Mouse (Mus musculus) cerebellum, adult 18-20 months (tissue): Measurements from ENCODE around the gene Styx.
A peak's percentile ranks its signal among the peaks of the same experiment; 100 is the strongest.

Experiments used
- DNase-seq, 2 experiments: peaks; one replicate each; pipeline ENCODE4 v3.0.0; 2021

Gene Styx

DNA sequence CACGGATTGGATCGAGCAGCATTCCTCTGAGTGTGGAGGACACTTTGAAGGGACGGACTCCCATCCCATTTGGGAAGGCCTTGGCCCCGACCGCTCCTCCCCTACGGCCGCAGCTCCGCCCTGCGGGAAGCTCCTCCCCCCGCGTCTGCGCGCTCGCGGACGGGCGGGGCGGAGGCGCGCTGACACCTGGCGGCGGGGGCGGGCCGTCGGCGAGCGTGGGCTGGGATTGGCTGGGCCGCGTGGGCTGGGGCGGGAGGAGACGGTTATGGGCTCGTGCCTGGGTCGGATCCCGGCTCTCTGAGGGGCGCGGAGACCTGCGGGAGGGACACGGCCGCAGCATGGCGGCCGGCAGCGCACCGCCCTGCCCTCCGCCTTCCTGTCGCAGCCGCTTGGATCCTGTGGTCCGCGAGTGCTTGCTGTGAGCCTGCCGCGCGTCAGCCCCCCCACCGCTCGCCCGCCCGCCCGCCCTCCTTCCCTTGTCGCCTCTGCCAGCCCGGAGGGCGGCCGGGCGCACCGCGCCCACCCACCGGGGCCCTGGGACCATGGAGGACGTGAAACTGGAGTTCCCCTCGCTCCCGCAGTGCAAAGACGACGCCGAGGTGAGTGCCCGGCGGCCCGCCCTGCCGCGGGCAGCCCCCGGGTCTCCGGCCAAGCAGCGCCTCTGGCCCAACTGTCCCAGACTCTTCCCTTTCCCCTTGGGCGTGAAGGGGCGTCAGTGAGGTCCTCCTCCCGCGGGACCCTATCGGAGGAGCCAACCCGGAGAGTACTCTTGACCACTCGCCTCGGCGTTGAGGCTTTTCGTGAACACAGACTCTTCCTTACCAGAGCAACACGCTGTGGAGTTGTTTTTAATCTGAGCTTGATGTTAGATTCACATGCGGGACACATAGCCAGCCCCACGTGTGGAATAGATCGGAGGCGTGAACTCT, at the start of gene Styx:
Gene Styx (plus strand): TSS at position 163 of the 929 bp plus-strand sequence.
- peak; percentile 95 to 98 for DNase-seq

DNA sequence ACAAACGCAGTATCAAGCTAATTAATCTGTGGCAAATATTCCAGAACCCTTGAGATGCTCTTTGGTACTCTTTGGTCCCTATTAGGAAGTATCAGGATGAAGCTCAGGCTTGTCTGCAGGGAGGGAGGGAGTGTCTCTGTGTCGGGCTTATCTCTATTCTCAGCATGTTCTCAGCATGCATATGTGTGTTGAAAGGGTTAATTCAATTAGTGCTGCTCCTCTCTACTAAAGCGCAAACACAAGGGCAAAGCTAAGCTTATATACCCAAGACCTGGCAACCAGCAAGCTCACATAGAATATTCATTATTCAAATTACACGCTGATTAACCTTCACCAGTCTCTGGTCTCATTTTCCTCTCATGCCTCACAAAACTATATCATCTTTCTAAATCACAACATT, 47.0 kb upstream of the Styx start:
- no peak for DNase-seq

DNA sequence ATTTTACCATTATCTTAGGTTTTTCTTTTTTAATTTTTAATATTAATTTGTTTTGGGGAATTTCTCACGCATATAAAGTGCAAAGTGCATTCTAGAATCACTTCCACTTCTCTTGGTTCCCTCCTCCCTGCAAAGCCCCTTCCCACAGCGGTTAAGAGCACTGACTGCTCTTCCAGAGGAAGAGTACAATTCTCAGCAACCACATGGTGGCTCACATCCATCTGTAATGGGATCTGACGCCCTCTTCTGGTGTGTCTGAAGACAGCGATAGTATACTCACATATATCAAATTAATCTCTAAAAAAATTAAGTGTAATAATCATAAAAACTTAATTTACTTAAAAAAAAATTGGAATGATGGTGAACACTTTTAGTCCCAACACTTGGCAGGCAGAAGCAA, 46.5 kb upstream of the Styx start:
- no peak for DNase-seq

DNA sequence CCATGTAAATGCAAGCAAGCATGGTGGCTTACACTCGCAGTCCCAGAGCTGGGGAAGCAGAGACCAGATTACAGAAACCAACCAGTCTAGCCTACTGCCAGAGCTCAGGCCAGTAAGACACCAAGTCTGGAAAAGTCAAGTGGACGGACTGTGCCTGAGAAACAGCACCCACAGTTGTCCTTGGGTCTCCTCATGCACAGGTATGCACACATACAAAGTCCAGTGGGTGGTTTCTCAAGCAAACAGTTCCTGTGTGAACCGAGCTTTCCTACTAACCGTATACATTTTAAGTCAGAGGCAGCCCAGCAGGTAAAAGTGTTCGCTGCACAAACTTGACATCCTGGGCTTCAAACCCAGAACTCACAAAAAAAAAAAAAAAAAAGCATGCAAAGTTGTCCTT, 45.0 kb upstream of the Styx start:
- DNase-seq: no peak

DNA sequence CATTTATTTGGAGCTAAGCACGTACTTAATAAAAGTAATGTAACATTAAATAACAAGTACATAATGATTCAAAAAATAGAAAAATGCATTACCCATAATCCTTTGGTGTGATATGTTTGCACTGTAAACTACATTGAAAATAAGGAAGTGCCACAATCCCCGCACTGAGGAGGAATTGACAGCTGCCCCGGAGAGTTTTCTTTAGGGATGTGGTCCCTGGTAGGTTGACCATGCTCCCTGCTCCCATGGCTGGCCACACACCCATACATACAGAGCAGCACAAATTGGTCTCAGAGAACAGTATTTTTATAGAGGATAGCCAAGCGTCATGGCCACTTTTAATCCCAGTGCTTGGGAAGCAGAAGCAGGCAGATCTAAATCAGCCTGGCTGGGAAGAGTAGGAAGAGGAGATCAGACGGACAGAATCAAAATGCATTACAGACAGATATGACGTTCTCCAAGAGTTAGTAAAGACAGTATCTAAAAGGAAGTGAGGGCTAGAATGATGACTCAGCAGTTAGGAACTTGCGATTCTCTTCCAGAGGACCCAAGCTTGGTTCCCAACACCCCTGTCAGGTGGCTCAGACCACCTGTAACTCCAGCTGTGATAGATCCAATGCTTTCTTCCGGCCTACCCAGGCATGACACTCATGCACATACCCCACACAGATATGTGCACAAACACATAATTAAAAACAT, 43.1 kb upstream of the Styx start:
- no peak for DNase-seq

DNA sequence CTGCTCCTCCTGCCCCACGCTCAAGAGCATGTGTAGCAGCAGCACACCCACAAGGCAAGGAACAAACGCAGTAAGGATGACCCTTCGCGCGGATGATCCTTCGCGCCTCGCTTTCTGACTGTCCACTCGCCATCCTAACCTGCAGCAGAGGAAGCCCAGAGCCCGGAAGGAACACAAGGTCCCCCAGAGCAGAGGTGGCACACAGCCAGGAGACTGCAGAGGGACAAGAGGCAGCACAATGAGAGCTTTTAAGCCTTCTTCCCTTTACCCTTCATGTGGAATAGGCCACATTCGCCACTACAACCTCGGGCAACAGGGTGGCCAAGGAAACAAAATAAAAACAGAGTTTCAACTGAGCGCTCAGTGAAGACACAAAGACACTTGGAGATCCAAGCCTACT, 41.2 kb upstream of the Styx start:
- DNase-seq: peak; percentile 53 to 55

DNA sequence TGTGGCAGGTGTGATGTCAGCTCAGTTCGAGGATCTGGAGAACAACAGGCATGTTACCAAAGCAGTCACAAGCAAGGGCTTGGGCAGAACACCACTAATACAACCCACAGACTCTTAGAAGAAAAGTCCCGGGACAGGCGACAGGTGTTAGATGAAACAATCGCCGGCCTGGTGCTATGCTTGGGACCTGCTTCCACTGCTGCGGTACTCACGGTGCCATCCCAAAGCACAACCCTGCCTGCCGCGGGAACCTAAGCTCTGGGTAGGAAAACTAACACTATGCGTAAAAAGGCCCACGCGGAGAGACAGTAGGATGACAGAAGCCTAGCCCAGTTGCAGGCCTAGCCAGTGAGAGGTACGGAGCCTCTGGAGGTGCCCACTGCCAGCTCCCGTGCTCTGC, 40.8 kb upstream of the Styx start:
- no peak for DNase-seq

DNA sequence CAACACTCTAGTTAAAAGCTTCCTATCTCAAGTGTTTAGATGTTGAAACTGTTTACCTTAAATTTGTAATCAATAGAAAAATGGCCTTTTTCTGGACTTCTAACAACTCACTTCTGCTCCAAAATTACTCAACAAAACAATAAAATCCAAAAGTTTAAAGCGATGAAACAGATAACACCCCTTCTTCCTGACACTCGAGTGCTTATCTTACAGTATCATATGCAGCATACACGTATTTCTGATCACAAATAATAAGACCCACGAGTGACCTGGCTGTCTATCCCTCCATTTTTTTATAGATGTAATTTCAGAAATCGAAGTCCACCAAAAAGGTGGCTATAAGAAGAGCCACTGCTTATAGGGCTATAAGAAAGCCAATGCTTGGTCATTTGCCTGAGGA, 34.0 kb upstream of the Styx start:
- no peak for DNase-seq

DNA sequence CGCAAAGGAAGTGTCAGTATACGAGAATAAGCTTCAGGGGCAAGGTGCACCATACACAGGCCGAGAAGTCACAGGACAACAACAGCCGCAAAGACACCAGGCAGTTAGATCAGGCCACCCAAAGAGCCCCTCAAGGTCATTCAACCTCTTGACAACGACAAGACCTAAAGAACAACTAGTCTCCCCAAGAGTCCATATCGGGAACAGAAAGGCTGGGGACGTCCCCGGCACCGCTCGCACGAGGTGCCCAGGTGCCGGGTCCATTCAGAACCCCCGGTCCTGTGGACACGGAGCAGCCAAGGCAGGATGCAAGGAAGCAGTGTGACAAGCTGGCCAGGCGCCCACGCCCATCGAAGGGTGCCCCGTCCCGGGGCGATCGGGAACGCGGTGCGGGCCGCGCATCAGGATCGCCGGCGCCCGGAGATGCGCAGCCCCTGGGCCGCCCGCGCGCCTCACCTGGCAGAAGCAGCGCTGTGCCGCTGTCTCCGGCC, 32.9 kb upstream of the Styx start:
- DNase-seq: peak in 1 of 2 experiments; percentile 50

DNA sequence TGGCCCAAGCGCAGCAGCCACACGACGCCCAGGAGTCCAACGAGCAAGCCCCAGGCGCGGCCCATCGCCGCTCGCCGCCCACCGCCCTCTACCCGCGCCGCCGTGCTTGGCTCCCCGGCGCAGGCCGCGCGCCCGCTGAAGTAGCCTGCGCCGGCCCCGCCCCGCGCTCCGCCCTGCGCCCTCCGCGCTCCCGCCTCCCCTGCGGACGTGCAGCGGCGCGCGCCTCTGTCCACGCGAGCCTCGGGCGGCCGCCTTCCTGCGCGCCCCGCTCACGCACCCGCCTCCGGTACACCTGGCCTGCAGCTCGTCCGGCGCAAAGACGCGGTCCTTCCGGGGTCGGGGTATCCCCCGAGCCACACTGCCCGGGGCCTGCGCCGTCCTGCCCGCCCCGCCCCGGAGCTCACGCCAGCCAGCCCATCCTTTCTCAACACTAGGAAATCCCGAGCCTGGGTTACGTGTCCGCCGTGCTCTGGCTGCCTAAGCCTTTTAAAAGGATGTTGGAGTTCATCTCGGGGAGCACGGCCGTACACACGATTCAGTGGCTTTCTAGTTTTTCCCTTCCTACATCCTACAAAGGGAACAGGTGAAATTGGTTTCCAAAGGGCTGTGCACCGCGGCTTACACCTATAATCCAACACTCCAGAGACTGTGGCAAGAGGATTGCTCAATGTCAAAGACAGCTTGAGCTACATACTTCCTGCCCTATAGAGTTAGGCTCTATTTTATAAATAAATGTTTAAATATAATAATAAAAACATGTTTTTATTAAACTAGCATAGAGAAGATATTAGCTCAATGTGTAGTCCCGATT, 32.3 kb upstream of the Styx start, which contains the start of gene Ero1l:
Gene Ero1l (minus strand): TSS at position 346 of the 811 bp plus-strand sequence.
- DNase-seq: peak; percentile 85 to 93

DNA sequence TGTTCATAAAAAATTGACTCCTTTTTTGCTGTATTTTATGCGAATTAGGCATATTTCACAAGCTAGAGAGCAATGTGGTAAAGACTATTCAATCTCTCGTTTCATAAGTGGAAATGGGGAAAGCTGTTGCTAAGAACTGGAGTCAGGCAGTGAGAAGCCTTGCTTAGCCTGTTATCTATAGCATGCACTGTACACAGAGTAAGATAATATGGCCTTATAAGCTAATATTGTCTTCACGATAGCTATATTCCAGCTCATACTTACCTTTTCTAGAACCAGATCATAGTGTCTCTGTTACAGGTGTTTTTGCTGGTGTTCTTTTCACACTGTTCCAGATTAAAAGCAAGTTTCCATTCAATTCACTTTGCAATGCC, 31.7 kb upstream of the Styx start:
- no peak for DNase-seq

DNA sequence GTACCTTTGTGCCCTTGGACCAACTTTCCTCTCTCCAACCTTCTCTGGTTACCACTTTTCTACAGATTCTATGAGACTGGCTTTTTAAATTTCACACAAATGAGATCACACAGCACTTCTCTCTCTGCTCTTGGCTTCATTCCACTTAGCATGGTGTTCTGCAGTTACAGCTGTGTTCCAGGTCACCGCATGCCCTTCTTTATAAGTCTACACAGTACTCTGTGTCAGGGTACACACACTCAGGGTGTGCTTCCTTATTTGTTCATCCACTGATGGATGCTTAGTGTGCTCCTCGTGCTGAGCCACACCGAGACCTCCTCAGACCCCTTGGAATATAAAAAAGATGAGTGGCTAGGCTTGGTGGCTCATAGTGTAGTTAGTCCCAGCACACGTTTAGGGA, 30.8 kb upstream of the Styx start:
- no peak for DNase-seq

DNA sequence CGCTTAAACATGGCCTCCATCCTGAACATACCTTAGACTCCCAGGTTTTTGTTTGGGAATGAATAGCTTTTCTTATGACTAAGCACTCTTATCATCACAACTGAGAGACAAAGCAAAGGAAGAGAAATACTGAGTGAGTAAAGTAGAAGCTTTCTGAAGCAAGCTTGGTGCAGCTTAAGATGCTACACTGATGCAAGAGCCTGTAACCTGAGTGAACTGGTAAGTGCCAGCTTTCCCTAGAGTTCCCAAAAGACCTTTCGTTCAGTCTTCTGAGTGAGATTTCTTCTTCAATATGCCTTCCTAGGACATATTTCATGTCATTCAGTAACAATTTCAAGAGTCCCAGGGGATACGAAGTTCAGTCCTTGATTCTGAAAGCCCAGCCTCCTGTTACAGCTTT, 29.8 kb upstream of the Styx start:
- DNase-seq: no peak

DNA sequence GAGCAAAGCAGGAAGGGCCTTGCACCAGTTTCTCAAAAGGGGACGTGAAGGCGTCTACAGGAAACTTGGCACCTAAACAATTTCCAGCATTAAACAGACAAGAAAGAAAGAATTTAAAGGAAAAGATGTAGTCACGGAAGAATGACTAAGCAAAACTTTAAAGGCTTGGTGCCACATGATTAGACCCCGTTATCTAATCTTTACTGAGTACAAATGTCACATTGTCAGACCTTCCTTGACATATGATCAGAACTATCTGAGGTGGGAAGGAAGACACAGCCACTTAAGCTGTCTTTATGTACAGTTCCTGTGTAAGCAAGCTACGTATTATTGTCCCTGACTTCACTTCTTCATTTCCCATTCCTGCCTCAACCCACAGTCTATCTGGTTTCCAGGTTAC, 29.3 kb upstream of the Styx start:
- no peak for DNase-seq

DNA sequence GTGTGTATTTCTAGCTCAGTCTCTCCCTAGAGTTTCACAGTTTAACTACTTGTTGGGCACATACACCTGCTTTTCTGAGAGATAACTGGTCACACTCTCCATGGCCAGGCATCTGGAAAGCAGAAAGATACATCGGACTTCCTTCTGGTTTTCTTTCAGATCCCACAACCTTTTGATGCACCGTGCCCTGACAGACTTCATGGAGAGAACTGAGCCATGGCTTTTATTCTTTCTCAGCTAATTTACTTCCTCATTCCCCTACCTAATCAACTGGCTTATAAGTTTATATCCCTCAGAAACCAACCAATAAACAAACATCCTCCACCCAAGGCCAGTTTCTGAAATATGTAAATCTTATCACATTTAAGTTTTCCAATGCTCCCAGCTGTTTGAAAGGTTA, 28.4 kb upstream of the Styx start:
- no peak for DNase-seq

DNA sequence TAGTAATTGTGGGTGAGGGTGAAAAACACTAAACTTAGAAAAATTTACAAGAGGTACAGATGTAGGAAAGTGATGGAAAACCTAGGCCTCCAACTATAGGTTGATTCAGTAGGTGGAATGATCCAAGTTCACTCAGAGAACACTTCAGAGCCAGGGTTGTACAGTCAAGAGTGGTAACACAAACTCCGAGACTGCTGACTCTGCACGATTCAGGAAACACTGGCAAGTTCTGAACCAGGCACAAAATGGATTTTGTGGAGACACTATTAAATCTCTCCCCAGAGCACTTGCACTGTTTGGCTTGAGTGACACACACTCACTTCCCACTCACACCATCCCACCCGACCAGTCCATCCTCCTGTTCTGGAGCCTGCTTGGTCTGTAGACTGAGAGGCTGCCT, 27.6 kb upstream of the Styx start:
- no peak for DNase-seq

DNA sequence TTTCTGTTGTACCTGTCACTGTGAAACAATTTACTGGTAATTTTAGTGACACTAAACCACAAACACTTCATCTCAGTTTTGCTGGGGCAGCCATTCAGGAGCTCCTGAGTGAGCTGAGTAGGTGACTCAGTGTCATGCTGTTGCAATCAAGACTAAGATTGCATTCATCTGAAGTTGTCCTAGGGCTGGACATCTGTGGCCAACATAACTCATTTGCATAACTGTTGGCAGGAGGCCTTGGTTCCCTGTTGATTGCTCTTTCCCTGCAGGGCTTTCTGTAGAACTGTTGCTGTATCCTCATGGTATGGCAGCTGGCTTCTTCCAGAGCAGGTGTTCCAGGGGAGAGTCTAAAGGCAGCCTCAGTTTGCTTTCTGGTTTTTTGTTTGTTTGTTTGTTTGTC, 25.4 kb upstream of the Styx start:
- DNase-seq: no peak

DNA sequence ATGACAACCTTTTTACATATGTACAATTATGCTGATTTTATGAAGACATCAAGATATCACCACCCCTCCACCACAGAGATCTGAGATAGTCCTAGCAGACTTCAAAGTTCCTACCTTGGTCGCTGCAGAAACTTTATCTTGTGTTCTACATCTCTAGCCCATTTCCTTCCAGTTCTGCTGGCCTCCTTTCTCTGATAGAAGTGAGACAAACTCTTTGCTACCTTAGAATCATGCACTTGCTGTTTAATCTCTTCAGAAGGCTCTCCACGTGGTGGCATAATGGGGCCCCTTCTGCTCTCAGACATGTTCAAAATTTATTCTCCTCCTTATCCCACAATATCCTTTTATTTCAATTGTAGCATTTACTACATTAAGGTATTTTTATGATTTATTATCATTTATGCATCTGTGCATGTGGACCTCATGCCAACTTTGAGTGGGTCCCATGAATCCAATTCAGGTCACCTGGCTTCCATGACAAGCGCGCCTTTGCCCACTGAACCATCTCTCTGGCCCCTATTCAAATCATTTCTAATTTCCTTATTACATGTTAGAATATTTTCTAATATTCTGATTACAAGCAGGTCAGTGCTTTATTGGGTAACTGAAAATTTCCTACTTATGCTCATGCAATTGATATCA, 22.7 kb upstream of the Styx start:
- no peak for DNase-seq

DNA sequence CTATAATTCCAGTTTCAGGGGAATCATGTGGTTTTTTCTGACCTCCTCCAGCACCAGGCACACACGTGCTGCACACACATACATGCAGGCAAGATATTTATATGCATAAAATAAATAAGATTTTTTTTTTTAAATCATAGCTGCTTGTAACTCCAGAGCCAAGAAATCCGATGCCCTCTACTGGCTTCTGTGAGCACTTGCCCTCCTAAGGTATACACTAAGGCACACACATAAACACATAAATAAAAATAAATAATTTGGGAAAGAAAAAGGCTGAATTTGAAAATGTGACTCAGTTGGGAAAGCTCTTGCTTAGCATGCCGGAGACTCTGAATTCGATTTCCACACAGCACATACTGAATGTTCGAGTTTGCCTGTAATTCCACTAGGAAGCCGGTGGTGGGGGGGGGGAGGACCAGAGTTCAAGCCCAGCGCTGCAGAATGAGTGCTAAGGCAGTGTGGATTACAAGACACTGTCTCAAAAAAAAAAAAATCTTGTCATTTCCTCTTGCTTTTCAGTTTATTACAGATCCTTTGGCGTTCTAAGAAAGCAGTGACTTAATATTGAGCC, 21.8 kb upstream of the Styx start:
- no peak for DNase-seq

DNA sequence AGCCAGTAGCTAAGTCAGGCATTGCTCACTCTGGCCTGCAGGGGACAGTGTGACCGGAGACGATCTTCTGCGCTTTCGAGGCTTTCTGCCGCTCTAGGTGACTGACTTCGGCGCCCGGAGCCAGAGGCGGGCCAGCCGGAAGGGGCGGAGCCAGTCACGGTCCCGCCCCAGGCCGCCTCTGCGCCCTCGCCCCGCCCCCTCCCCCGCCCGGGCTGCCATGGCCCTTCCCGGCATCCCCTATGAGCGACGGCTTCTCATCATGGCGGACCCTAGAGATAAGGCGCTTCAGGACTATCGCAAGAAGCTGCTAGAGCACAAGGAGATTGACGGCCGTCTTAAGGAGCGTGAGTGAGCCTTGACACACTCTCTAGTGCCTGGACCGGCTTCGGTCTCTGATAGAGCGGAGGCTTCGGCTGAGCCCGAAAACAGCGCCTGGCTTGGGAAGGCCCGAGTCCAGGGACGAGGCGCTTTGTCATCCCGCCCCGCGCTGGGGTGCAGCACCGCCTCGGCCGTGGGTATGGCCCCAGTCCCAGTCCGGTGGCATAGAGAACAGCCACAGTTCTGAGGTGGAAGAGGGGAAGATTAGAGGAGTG, 21.2 kb upstream of the Styx start, which contains the start of gene Psmc6:
Gene Psmc6 (plus strand): TSS at position 200 of the 593 bp plus-strand sequence.
- peak; percentile 91 to 96 for DNase-seq
